Mouse (Mus musculus): Measurements from ENCODE around the gene 2010106E10Rik.

2010106E10Rik gene

DNA sequence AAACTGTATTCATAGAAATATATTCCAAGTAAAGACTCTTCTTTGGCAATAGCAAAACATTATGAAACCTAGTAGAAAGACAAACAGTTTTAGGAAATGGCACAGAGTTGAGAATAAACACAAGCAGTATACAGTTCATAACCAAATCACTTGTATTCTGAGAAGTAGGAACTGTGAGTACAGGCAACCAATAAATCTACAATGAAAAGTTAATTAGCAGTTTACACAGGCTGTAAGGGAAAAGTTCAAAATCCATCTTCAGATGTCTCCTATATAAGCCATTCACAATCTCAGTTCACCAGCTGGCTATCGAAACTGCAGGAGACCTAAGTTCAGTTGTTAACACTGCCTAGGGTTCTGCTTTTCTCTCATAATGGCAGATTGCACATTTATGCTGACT is at the start of gene 2010106E10Rik:
Gene 2010106E10Rik, plus strand, starts transcription at position 301 of the 400 bp plus-strand sequence.
- DNase-seq (ENCODE audit: low read depth, low spot score) = no peak

- no peak for DNase-seq (ENCODE audit: low read depth, low spot score)
These were observed 10.6 kb downstream of the 2010106E10Rik start for GRCm38 (mm10) chrX:112505651-112506050.

DNA sequence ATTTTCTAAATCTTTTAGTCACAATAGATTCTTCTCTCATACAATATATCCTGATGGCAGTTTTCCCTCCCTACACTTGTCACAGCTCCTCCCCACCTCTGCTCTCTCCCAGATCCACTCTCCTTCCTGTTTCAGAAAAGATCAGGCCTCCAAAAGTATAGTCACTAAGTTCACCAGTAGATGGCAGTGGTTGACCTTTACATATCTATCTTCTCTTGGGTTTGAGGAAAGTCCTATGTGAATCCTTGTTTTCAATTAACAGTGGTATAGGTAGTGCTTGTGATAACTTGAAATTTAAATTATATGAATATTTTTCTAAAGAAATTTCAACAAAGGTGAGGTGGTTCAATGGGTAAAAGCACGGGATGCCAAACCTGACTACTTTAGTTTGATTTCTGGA is 29.7 kb downstream of the 2010106E10Rik start:
- DNase-seq (ENCODE audit: low read depth, low spot score) = peak; percentile 39

- peak; percentile 4 for DNase-seq (ENCODE audit: low read depth, low spot score)
These were observed 48.0 kb downstream of the 2010106E10Rik start for GRCm38 (mm10) chrX:112543115-112543514.

- DNase-seq (ENCODE audit: low read depth, low spot score) = no peak
These were observed 72.6 kb downstream of the 2010106E10Rik start for GRCm38 (mm10) chrX:112567716-112568115.

DNA sequence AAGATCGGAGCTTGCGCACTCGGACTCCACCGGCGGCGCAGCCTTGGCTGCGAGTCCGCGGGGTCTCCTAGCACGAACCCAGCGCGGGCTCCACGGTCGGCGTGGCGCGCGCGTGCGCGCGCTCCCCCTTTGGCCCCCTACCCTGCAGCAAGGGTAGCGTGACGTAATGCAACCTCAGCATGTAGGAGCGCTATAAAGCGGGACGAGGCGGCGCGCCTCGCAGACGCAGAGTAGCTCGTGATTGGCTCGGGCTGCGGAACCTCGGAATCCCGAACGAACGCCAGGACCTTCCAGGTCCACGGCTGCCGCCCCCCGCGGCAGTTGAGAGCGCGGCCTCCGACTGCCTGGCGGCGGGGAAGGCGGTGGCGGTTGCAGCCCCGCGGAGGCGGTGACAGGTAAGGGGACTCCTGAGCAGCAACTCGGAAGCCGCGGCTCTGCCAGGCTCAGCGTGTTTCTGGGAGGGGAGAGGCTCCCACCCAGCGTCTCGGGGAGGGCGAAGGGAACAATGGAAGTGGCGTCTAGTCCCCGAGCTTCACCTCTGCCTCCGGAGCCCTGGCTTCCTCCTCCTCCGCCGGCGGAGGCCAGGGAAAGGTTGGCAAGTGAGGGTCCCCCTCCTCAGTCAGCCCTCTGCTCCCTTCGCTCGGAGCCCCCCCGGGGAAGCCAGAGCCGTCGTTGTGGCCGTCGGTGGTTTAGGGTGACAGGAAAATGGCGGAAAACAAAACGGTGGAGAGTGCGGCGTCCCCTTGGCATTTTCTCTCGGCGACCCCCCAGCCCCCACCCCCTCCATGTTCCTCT is 105.6 kb downstream of the 2010106E10Rik start, which contains the start of gene Zfp711:
Gene Zfp711, plus strand, starts transcription at position 16 of the 795 bp plus-strand sequence.
- peak; percentile 75 for DNase-seq (ENCODE audit: low read depth, low spot score)

DNA sequence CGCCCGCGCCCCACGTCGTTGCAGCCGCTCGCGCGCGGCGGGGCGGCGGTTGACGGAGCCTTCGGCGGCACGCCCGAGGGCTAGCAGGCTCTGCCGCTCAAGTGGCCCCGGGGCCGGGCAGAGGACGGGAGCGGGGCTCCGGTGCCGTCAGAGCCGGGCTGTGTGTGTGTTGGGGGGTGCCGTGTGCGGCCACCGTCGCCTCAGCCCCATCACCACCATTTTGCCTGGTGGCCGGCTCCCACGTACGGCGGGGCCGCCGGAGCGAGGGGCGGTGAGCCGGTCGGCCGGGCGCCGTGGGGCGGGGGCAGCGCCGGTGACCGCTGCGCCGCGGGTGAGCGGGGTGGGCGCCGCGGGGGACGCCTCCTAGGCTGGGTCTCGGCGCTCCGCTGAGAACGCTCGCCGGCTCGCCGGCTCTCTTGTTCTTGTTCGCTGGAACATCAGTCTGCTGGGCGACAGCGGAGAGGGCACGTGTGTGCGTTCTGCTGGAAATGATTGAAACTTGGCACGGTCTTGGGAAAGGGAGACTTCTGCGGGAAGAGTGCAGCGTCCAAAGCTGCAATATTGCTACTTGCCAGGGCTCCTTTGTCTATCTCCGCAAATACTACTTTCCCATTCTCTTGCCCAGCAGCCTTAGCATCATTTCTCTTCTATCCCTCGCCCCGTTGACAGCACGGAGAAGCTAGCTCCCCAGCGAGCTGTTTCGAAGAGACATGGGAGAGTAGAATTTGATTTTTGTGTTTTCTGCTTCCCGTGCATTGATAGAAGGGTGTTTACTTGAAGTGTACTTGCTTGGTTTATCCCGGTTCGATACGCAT is 106.4 kb downstream of the 2010106E10Rik start:
- DNase-seq (ENCODE audit: low read depth, low spot score) = peak; percentile 9

Measured in ES-CJ7 (cell line).